Mouse (Mus musculus) leukemia stem cell, adult 10-12 weeks (primary cell): Measurements from ENCODE around the gene Fbxw20. TPM values are rescaled to one million over a fixed set of nuclear protein-coding genes. Genes with fewer than 3 reads are reported as not detected.

Source experiments
- polyA plus RNA-seq: library from polyadenylated mRNA; stranded (reverse); fragments of >175 nt; gene quantifications from 2 replicates; pipeline ENCODE4 v1.2.3, GENCODE M21; 2012; ENCODE audit warnings: low replicate concordance

Gene Fbxw20
- polyA plus RNA-seq, result not detected in 2 replicates

GRCm38 (mm10) chr9:109234654-109235053, at the start of gene Fbxw20:
Gene Fbxw20, minus strand, starts transcription at chr9:109234754.

GRCm38 (mm10) chr9:109195875-109196274, 38.7 kb downstream of the Fbxw20 start, which contains the start of gene Fbxw13:
Gene Fbxw13, minus strand, starts transcription at chr9:109195975.

Other genes starting within 250 kb of the Fbxw20 start
- not detected in 2 replicates for gene Ucn2, start 248.7 kb downstream of the Fbxw20 start, polyA plus RNA-seq
- 1.0 and 2.1 TPM in 2 replicates for gene Pfkfb4, start 243.0 kb downstream of the Fbxw20 start, polyA plus RNA-seq
- 2,043 and 2,626 TPM in 2 replicates for gene Shisa5, start 196.2 kb downstream of the Fbxw20 start, polyA plus RNA-seq
- 14.6 and 37.0 TPM in 2 replicates for gene Trex1, start 175.0 kb downstream of the Fbxw20 start, polyA plus RNA-seq
- gene Atrip, start 160.6 kb downstream of the Fbxw20 start, polyA plus RNA-seq, result 6.7 and 7.7 TPM in 2 replicates
- gene Ccdc51, start 152.3 kb downstream of the Fbxw20 start, polyA plus RNA-seq, result 3.2 and 8.2 TPM in 2 replicates
- 89.1 and 139 TPM in 2 replicates for gene Tma7, start 152.2 kb downstream of the Fbxw20 start, polyA plus RNA-seq
- 0.17 and 0.63 TPM in 2 replicates for gene Plxnb1, start 139.4 kb downstream of the Fbxw20 start, polyA plus RNA-seq
- gene Fbxw21, start 72.7 kb downstream of the Fbxw20 start, polyA plus RNA-seq, result not detected in 2 replicates
- not detected in 2 replicates for gene Fbxw13, start 38.8 kb downstream of the Fbxw20 start, polyA plus RNA-seq
- gene Fbxw14, start 52.9 kb upstream of the Fbxw20 start, polyA plus RNA-seq, result not detected in 2 replicates
- gene Fbxw28, start 104.9 kb upstream of the Fbxw20 start, polyA plus RNA-seq, result not detected in 2 replicates
- gene Fbxw22, start 169.5 kb upstream of the Fbxw20 start, polyA plus RNA-seq, result not detected in 2 replicates
- gene Fbxw16, start 214.4 kb upstream of the Fbxw20 start, polyA plus RNA-seq, result not detected in 2 replicates